Mouse (Mus musculus) kidney, postnatal 25 days (tissue): ENCODE data around the gene Tjp1.

ENCODE experiments used
- DNase-seq, 2 experiments: peaks; one replicate each; pipeline ENCODE4 v3.0.0; 2021; ENCODE audit warnings: mixed read lengths in 2 of 2

Gene Tjp1

DNA sequence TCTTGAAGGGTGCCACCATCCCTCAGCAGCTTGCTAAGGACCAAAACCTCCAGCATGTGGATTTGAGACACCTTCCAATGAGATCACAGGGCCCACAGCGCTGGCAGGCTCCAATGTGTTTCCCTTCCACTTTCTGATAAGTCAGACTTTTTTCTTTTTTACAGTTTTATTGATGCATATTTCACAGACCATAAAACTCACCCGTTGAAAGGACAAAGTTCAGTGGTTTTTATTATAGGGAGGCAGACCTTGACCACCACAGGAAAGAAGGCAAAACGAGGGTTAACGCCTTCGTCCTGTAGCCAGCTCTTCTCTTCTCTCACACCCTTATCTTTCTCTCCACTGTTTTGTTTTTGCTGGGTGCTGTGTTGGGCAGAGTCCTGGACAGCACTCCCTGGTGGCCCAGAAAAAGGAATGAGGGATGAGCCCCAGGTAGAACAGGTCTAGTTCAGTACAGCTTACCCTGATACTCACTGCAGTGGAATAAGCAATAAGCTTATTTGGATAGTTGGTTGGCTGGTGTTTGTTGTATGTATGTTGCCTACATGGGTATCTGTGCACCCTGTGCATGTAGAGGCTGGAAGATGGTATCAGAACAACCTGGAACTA is 43.3 kb downstream of the Tjp1 start:
- no peak for DNase-seq

DNA sequence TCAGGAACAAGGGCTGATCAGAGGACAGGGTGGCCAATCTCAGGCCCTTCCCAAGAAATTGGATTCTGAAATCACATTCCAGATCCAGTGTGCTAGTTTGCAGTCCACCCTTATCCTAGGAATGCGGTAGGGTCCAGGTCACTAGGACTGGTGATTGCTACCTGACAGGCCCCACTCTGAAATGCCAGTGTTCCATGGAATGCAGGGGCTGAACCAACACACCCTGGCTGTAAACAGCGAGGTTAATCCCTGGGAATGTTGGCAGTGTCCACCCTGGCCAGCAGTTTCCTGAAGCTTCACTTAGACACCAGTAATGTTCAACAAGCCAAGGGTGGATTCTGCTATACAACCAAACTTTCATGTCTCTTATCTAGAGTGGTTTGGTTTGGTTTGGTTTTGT is 45.4 kb downstream of the Tjp1 start:
- DNase-seq, result no peak

DNA sequence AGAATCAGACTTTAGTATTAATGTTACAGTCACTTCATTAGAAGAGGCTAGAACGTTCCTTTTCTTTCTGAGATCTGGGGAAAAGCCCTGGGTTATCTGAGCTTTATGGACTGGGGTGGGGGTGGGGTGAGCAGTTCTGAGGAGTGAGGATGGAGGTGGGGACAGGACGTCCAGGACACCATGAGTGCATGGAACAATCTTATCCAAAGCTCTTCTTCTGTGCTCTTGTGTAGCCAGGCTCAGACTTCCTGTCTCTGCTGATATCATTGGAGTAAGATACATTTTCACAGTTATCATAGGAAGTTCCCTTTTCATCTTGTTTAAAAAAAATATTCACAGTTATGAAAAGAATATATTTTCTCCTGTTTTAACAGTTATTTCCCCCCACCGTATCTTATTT is 55.5 kb downstream of the Tjp1 start:
- no peak for DNase-seq

DNA sequence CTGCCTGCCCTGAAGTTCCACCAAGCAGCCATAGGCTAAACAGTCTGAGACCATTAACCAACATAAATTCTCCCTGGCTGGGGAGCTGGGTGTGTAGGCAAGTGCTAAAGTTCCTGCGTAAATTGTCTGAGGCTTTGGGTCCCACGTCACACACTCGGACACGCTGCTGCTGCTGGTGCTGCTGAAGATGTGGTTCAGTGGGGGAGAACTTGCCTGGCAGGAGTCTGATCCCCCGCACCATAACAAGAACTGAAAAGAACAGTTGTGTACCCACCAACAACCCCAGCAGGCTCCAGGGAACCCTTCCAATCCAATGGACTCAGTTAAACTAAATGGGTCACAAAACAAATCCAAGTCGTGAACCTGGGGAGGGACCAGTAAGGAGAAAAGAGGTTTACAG is 56.2 kb downstream of the Tjp1 start:
- DNase-seq, result no peak

DNA sequence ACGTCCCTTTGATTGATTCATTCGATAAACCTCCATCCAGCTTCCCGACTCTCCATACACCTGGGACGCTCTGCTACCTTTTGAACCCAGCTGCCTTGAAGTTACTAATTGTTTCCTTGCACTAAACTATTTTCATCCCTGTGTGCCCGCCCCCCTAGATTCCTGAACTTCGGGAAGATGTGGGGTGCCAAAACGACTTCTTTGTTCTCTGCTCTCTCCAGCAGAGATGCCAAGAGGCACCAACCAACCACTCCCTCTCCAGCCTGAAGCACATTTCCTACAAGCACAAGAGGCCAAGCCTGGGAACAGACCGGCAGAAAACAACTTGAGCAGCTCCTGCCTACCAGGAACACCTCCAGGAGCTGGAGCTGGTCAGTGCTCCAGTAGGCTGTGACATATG is 57.4 kb downstream of the Tjp1 start:
- DNase-seq, result peak; percentile 5 to 54

DNA sequence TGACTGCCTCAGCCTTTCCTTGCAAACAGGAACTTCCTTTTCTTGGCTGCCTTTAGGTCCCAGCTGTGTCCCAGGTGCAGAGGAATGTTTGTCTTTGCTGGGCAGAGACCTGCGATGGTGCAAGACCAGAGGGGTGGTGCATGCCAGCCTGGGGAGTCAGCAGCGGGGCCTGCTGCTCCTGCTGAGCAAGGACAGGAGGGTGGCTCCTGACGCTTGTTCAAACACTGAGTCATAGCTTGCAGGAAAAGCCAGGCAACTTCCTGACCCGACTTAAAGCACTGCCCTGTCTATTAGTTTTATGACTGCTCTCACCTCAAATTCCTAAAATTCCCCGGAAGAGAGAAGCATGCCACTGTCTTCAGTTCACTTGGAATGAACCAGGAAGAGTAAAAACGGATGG is 57.9 kb downstream of the Tjp1 start:
- DNase-seq, result peak; percentile 13 to 60

DNA sequence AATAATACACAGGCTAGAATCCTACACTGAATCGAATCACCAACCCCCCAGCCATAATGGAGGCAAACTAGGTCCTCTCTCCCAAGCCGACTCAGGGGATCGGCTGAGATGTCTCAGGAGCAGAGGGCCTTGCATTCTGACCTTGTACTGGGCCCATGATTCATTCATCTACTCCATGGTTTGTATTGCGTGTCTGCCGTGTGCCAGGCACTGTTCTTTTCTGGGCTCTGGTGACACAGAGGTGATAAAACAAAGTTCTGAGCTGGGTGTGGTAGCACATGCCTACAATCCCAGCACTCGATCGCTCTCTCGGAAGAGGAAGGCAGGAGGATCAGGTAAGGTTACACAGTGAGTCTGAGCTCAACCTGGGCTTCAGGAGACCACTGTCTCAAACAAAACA is 59.4 kb downstream of the Tjp1 start:
- no peak for DNase-seq

DNA sequence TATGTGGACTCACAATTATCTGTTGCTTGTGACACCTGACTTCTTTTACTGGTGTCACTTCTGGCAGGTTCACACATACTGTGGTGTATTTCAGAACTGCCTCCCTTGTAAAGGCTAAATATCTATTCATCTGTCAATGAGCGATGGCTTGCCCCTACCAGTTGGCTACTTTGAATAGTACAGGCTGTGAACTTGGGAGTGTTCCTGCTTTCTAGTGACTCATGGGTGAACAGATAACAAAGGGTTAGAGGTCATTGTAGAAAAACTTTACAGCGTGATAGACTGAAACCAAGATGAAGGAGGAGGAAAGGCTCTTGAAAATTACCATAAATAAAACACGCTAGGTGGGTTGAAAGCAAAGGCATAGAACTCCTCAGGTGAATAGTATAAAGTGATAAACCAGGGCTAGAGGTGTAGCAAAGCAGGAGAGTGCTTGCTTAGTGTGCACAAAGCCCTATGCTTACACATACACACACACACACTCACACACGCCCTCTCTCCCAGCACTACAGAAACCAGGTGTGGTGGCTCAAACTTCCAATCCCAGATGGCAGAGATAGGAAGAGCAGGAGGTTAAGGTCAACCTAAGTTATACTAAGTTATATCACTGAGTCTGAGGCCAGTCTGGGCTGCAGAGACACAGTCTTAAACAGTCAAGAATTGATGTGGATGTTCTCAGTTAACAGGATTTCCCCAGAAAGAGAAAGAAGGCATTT is 60.1 kb downstream of the Tjp1 start:
- DNase-seq, result no peak

DNA sequence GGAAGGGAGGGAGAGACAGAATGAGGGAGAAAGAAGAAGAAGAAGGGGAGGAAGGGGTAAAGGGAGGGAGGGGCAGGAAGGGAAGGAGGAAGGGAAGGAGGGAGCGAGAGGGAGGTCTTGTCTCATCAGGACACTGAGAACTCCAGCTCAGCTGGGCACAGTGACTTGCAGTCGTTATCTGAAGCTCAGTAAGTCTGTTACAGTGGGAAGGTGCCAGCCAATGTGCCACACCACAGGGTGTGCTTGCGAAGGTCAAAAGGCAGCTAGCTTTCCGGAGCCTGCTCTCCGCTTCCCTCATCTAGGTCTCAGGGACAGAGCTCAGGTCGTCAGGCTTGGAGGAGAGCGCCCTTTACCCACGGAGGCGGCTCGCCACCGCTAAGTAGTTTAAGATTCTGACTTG is 61.4 kb downstream of the Tjp1 start:
- DNase-seq, result no peak

DNA sequence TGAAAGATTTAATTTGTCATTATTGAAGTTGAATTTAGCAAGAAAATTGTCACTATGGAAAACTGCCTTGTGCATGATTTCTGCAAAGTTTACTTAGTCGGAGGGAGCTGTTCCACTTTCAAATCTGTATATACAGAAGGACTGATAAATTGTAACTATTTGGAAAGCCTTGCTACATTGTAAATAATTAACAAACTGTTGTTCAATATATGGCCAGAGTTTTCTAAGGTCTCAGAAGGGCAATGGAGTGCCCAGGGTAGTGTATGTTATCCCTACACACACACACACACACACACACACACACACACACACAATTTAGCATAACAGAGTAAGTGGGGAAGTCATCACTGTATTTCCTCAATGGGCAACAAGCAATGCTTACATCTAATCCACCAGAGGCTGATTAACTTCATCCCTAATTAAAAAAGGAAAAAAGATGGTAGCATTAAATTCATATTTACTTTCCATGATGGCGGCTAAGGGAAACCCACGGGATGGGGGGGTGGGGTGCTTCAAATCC is 63.0 kb downstream of the Tjp1 start:
- no peak for DNase-seq

DNA sequence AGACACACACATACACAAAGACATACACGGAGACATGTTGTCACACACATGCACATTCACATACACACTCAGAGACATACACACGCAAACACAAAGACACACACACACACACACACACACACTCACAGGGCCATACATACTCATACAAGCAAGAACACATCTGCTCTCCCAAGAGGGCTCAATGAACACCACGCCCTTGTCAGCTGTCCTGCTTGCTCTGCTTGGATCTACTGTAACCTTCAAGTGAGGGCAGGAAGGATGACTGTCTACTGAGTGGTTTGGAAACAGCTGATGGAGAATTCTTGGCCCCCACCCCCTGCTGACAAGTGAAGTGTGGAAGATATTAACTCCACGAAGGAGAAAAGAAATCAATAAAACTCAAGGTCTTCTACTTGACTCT is 64.1 kb downstream of the Tjp1 start:
- DNase-seq, result no peak

DNA sequence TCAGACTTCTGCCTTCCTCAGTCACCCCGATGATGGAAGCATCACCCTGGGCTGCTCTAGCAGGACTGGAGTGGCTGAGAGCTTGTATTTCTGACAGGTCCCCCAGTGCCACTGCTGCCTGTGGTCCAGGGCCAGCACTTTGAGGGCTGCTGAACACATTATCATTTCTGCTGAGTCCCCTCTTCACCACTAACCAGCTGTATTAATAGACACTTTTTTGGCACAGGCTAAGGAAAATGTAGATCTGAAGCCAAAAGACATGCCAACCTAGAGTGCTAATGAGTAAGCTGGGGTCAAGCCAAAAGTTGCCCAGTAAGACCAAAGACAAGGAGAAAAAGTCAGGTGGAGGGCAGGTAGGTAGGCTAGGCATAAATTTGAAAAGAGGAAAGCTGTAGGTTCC is 66.2 kb downstream of the Tjp1 start:
- no peak for DNase-seq

DNA sequence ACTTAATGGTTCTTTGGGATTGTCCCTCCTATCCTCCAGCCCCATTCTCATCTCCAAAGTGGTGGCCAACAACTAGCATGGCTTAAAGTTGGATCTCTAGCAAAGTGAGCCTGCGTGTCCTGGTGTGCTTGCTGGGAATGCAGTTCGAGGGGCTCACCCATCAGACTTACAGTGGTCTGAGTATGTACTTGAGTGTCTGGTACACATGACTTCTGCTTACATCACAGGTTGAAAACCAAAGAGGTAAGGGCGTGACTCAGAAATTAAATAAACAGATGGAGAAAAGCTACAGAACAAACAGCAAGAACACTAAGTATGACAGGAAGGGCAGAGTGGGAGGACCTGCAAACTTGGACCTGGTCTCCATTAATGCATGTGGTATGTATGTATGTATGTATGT is 67.4 kb downstream of the Tjp1 start:
- no peak for DNase-seq

DNA sequence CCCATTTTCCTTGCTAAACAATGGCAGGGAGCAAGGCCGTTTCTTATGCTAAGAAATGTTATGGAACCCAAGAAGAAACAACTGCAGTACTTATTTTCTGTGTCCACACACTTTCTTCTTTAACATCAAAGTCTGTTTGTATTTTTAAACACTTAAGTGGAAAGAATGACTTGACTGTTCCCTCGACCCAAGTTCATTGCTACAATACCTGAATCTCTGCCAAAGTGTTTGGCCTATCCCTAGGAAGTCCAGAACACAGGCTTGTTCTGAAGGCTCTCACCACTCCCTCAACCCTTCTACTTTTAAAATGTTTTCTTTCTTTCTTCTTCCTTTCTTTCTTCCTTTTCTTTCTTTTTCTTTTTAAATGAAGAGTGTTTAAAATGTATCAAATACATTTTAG is 71.5 kb downstream of the Tjp1 start:
- DNase-seq, result no peak

DNA sequence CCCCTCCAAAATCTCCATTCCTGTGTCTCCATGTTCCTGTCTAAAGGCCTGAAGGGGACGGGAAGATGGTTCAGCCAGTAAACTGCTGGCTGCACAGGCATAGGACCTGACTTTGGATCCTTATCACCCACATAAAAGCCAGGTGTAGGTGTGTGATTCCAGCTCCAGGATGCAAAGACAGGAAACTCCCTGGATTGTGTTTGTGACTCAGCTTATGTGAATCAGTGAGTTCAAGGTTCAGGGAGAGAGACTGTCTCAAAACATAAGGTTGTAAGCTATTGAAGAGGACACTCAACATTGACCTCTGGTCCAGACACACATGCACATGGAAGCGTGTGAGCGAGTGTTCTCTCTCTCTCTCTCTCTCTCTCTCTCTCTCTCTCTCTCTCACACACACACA is 72.4 kb downstream of the Tjp1 start:
- no peak for DNase-seq

DNA sequence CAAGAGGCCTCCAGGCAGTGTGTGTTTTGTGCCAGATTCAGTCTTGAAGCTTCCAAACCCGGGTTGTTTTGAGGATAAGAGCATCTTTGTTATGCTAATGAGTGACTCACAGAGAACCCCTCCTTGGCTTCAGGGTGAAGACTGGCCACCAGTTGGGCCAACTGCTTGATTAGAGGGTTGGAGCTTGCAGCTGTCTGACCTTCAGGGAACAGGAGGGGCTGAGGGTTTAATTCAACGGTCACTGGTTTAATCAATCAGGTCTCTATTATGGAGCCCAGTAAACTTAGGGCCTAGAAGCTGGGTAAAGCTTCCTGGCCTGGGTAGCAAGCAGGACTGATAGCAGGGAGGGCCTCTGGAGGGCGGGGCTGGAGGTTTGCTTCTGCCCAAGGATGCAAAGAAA is 73.3 kb downstream of the Tjp1 start:
- DNase-seq, result no peak

DNA sequence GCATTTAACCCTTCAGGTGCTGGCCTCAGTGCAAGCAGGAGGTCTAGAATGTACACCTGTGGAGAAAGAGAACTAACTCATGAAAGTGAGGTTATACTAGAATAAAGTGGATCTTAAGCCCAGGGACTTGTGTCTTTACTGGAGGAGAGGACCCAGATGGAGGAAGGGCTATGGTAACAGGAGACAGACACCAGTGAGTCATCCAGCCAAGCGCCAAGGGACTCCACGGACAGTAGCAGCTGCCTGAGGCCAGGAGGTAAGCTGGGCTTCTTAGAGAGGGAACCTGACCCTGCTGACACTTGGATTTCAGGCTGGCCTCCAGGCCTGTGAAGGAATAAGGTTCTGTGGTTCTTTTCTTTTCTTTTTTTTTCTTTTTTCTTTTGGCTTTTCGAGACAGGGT is 75.3 kb downstream of the Tjp1 start:
- DNase-seq, result no peak

DNA sequence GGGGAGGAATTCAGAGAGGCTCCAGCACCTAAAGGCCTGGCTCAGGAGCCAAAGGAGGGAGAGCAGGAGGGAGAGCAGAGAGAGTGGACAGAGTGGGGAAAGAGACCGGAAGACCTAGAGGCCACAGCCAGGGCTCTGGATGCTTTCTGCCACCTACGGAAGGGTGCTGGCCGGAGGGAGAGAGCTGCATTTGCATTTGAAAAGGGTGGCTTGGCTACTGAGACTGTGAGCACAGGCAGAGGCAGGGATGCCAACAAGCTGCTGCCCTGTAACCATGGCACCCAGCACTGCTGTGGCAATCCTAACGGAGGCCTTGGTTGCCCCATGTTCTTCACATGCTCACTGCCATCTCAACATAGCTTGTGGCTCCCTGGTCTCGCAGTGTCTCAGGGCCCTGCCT is 77.4 kb downstream of the Tjp1 start:
- DNase-seq, result no peak

DNA sequence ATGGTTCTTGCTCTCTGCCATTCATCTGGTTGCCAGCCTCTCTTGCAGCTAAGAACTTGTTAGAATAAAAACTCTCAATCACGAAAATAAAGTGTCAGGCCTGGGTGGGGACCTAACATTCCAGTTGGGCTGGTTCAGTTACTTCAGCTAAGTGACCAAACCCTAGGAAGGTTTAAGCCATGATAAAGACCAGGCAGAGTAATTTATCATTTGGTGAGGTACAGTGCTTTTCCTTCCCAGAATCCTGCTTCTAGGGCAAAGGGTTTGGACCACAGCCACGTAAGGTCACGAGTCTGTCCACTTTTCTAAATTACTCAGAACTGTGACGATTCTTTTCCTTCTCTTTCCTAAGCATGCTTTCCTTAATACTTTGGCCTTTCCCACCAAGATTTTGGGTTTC is 86.1 kb downstream of the Tjp1 start:
- DNase-seq, result peak; percentile 42 to 45

DNA sequence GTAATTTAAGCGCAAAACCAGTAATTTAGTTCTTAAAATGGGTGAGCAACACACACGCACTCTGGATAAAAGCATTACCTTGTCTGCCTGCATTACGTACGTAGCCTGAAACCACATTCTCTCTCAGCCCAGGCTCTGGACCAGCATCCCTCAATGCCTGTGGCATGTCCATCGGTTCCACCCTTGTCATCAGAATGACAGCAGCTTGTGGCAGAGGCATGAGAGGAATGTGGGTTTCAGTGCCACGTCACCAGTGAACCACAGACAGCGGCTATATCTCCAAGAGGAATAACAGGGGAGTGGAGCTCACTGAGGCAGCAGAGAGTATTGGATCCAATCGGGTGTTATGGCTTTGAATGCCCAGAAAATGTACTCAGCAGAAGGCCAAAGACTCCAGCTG is 88.1 kb downstream of the Tjp1 start:
- DNase-seq, result no peak

DNA sequence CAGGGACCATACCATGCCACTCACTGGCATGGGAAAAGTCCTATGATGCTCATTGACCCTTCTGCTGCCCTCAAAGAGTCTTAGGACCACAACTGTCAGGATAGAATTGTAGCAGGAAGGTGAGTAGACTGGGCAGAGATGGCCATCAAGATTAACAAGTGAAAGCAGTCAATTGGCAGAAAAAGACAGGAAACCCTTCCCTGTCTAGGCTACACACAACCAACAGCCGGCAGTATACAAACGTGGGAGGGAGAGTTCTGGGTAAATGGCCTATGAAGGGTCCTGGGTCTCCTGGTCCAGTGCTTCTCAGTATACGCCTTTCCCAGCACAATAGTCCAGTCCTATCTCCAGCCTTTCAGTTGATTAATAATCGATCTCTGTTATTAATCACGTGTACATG is 89.4 kb downstream of the Tjp1 start:
- DNase-seq, result no peak

DNA sequence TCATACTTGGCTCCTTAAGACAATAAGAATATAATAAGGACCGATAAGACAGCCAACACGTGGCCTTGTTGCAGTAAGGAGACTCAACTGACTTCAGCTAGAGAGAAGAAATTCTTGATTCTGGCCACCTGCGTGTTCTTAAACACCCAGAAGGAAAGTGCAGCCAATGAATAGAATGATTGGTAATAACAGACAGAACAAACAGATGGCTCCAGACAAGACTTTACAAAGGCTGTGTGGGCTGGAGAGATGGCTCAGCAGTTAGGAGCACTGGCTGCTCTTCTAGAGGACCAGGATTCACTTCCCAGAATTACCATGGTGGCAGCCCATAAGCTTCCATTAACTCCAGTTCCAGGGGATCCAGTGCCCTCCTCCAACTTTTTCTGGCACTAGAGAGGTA is 90.7 kb downstream of the Tjp1 start:
- no peak for DNase-seq

DNA sequence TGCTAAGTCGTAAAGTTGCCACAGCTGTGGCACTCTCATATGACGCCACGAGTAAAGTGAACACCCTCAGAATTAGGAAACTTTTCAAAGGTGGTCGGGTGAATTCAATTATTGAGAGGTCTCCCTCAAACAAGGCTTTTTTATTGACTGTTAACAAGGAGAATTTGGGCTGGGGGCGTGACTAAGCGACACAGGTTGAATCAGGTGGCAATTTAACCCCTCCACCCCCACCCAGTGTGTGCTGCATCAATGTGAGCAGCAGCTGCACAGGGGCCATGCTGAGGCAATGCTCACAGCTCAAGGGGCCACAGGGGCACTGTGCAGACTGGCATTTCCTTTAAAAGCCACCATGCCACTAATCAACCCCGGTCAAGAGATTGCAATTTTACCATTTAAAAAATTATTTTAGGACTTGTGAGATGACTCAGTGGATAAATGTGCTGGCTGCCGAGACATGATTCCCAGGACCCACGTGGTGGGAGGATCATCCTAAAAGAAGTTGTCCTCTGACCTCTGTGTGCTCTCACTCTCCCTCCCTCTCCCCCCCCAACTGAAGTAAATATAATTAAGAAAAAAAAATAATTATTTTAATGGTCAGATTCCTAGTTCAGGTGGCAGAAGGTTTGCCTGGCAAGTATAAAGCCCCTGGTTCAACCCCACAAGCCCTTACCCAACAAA is 96.4 kb downstream of the Tjp1 start:
- DNase-seq, result no peak

DNA sequence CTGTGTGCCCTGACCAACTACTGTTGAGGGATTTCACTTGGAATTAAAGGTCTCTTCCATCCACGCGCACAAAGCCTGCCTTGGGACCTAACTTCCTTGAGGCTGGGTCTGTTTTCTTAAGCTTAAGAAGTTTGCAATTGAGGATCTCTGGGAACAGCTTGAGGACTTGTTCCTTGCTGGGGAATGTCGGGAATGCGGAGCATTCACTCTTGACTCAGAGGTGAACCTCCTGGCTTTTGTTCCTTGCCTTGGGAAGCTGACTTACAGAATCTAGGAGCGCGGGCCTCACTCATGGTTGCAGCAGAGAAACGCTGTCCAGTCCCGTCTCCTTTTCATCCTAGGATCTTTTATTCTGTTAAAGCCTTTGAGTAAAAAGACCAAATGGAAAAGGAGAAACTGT is 97.2 kb downstream of the Tjp1 start:
- no peak for DNase-seq
